Mouse (Mus musculus): Measurements from ENCODE around the gene Gm49721.
"Not testable (repeated sequence)": the region's sequence is repeated elsewhere in the genome, so short reads cannot be mapped to it uniquely, and the experiment has no call there.

Gm49721 gene

DNA sequence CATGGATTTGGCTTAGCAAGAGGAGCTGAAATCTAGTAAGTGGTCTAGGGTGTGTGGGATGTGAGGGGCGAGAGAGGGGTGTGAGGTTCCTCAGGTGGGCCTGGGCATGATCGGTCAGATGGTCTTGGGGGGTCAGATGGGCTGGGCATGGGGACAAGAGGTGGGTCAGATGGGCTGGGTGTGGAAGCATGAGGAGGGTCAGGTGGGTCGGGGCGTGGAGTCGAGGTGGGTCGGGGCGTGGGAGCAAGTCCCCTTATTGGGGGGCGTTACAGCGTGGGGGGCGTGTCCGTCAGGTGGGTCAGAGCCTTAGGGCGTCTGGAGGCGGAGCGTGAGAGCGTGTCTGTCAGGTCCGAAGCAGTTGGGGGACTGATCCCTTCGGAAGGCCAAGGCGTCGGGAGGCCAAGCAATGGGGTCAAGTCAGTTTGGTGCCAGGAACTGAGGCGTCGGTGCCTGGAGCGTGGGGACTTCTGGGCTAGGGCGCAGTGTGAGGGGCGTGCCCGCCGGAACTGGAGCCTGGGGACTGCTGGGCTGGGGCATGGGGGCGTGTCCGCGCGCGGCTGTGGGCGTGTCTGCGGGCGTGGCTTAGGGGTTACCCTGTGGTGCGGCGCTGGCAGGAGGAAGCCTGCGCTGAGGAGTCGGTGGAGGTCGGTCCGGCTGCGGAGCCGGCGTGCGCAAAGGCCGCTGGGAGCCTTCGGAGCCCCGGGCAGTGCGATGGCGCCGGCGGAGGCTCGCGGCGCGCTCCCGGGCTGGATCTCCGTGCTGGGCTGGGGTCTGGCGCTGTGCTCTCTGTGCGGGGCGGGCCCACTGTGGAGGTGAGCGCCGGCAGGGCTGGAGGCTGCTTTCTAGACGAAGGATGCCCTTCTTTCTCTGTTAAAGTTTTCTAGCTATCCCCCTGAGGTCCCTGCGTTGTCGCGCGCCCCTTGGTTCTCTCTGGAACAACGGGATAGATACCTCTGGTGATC lies at the start of gene Gm49721:
Gene Gm49721, plus strand, starts transcription at position 618 of the 962 bp plus-strand sequence.
- peak; percentile 84 for DNase-seq (ENCODE audit: low spot score in 2 of 2)

DNA sequence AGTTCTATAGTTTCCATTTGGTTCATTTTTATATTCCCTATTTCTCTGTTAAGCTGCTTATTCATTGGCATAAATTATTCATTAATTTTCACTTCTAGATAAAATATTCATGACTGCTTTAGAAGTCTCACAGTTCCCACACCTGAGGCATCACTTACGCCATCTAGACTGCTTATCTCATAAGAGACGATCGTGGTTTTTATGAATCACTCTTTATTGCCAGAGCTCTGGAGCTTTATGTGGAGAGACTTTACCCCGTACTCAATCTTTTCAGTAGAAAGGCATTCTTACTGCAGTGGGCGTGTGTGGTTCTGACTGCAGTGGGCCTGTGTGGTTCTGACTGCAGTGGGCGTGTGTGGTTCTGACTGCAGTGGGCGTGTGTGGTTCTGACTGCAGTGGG lies 47.1 kb upstream of the Gm49721 start:
- DNase-seq (ENCODE audit: low spot score in 2 of 2): not testable (repeated sequence)

DNA sequence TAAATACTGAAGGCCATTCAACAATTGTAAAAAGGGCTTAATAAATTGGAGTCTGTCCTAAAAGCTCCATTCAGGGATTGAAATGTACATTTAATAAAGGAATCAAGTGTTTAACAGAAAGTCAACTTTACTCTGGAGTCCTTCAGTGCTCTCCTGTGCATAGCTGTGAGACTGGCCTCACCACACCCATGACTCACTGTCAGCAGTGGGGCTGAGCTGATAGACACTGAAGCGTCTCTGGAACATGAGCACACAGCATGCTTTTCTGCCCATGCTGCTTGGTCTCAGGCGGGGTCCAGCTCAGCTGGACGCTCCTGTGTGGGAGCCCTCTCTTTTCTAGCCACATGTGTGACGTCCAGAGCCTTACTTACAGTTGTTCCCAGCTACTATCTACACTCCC lies 36.1 kb upstream of the Gm49721 start:
- not testable (repeated sequence) for DNase-seq (ENCODE audit: low spot score in 2 of 2)

DNA sequence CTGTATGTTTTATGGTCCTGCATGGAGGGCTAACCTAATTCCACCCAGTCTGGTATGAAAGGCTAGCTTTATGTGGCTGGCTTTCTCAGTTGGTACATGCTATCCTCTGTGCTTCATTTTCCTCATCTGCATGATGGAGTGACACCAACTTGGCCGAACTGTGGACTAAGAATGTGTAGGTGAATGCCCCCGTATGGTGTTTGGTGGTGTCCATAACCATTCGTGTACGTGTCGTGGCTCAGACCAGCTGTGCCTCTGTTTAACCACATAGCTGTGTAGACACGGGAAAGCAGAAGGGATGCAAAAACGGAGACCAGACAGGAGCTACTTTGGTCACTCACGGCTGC lies 31.1 kb upstream of the Gm49721 start:
- not testable (repeated sequence) for DNase-seq (ENCODE audit: low spot score in 2 of 2)

DNA sequence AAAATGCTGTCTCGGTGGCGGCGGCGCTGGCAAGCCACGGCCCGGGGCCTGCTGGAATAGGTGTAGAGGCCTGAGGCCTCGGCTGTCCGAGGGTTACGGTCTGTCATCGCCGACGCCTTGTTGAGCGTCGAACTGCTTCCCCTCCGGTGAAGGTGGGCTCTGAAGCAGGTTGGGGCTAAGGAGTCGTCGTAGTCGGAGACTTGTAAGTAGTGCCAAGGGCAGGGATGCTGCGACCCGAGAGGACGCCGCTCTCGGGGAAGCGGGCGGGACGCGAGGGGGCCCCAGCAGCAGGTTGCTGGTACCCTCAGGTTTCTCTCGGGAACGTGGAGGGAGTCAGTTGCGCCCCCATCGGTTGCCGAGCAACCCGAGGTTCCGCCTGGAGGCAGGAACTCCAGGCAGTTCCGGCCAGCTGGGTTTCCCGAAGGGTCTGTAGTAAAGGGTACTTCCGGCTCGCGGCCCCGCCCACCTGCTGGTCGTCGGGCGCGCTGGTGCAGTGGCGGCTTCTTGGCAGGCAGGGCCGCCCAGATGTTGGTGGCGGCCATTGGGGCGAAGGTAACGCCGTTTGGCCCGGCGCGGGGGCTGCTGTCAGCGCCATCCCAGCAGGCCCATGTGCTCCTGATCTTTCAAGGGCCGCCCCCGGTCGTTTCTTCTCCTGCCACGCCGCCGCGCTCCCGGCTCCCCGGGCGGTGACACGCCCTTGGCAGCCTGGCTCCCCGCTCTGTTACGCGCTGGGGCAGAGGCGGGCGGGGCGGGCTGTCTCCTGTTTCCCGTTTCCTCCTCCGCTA lies 30.5 kb upstream of the Gm49721 start, which contains the start of gene Rsph3b:
Gene Rsph3b, minus strand, starts transcription at position 699 of the 785 bp plus-strand sequence.
- peak; percentile 84 to 86 for DNase-seq (ENCODE audit: low spot score in 2 of 2)

DNA sequence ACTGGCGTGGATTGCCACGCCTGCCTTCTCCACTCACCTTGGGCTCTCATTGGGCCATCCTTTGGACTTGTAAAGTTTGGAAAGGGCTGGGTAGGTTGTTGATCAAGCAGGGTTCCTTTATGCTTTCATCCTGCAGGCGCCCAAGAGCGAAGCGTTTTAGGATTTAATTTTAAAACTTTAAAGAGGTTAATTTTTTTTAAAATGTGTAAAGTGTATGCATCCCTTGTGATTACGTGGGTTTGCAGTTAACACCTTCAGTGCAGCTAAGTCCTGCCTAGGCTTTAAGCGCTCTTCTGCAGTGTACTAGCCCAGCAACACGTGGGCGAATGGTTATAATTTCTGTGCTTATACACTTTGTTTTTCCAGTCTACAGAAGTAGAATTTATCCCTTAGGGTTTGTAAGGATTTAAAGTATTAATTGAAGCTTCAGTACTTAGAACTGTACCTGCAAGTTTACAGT lies 29.9 kb upstream of the Gm49721 start:
- not testable (repeated sequence) for DNase-seq (ENCODE audit: low spot score in 2 of 2)

DNA sequence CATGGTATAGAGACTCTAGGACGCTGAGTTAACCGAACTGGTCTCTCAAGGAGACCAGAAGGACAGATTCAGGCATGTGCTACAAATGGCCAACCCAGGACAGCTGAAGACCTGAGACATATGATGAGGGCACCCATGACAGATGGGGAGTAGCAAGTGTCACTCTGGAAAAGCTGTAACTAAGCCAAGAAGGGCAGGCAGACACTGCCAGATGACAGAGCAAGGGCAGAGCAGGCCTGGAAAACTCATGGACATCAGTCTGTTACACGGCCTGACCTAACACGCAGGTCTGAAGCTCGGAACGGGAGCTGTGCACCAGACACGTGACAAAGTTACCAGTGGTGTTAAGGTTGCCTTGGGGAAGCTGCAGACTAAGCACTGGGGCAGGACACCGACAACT lies 19.8 kb upstream of the Gm49721 start:
- DNase-seq (ENCODE audit: low spot score in 2 of 2): peak in 1 of 2 experiments; percentile 16

DNA sequence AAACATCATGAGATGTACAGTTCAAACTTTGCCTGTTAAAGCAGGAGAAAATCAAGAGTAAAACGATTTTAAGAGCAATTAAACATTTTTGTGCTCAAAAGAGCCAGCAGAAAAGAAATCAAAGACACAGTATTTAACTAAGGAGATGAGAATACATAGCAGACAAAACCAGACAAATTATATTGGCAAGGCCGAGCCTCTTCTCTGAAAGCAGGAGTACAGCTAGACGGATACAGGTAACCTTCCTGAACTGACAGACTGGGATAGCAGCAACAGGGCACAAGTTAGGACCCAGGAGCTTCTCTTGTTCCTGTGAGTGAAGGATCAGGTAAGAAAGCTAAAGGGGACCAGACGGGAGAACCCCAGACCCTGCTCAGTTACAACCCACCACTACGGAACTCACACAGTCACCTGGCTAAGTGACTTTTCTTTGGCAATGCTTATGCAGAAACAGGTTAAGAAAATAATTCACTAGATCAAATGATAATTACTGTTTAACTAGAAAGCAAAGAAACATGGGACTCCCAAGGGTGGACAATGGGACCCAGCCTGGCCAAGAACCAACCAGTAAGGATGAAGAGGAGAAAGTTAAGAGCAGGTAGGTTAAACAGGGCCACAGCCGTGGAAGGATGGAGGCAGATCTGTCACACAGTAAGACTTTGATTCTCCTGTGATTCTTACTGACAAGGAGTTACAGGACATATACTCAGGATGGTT lies 19.0 kb upstream of the Gm49721 start:
- DNase-seq (ENCODE audit: low spot score in 2 of 2): not testable (repeated sequence)

DNA sequence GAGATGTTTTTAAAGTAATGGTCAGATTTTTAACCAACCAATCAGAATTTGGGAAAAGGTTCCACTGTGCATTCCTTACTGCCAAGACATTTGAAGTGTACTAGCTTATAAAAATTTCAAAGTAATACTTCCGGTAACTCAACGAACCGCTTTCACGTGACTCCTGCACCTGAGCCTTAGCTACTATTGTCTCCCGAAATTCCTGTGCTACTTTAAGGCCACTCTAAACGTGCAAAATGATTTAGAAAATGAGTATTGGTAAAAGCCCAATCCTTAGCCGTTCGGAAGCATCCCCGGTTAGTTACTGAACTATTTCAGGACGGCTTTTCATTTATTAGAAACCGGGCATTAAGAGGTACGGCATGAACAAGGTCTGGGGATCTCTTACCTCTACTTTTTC lies 18.4 kb upstream of the Gm49721 start:
- not testable (repeated sequence) for DNase-seq (ENCODE audit: low spot score in 2 of 2)

DNA sequence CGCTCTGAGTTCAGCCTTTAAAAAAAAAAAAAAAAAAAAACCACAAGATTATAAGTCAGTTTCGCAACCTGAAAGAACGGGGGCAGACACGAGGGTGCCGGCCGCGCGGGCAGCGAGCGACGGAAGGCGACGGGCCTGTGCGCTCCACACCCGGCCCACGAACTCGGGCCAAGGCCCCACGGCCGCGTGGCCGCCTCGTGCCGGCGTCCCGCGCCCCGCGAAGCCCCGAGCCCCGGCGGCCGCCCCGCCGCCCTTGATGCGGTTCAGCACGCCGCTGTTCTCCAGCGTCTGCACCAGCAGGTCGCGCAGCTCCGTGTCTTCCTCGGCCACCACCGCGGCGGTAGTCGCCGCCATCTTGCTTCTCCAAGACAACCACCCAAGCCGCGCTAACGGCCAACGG lies 17.9 kb upstream of the Gm49721 start, which contains the start of gene Tagap1:
Gene Tagap1, minus strand, starts transcription at position 381 of the 400 bp plus-strand sequence.
- peak; percentile 53 for DNase-seq (ENCODE audit: low spot score in 2 of 2)

DNA sequence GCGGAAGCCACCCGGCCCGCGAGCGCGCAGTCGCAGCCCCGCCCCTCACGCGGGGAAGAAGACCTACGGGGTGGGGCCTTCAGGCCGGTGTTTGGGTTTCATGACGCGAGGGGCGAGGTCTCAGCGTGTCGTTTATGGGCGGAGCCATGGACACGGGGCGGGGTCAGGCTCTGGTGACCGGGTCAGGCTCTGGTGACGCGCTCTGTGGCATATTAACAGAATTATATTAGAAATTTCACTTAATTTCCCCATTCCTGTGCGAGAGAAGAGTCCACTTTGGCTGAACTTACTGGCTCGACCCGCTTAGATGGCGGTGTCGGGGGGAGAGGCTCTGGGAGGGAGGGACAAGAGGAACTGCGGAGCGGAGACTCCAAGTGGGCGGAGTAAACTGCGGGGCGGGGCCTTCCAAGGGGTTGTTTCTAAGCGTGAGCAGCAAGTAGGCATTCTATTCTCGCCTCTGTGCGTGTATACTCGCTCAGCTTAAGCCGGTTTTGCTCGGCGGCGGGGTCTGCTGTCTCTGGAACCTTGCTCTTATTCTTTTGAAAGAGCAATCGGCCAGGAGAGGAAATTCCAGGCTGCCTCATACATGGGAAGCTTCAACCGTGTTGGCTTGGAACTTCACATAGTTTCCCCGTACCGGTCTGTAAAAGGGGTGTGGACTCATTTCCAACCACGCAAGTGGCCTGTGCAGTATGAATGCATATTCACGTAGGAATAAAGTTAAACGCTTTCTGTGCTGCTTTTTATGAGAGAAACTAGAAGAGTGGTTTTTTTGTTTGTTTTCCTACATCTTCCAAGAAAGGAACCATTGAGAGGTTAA lies 17.3 kb upstream of the Gm49721 start:
- peak; percentile 44 to 69 for DNase-seq (ENCODE audit: low spot score in 2 of 2)

DNA sequence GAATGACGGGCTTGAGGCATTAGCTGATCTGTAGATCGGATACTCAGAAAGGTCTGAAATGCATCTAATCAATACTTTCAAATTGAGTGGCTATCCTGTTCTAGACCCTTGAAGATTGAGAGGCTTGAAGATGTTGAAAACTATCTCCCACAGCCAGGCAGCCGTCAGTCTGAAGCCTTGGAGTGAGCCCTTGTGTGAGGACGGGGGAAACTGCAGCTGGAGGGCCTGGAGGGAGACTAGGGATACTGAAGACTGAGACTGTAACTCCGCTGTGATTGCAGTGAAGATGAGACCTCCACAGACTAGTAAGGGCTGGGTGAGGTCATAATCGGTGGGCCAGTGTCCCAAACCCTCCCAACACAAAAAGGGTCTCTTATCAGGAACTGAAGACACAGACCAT lies 16.4 kb upstream of the Gm49721 start:
- DNase-seq (ENCODE audit: low spot score in 2 of 2): not testable (repeated sequence)

DNA sequence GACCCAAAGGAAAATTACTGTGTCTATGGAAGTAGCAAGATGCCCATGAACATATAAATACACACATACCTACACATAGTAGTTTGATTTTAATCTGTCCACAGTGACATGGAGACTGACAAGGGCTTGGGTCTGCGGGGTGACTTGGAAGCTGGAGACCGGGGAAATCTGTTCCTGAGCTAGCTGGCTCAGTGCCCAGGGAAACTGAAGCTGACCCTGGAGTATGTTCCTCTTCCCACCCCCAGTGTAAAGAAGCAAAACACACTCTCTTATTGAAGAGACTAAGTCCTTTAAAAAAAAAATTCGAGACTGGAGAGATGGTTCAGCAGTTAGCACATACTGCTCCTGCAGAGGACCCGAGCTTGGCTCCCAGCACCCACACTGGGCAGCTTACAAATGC lies 15.8 kb upstream of the Gm49721 start:
- not testable (repeated sequence) for DNase-seq (ENCODE audit: low spot score in 2 of 2)

DNA sequence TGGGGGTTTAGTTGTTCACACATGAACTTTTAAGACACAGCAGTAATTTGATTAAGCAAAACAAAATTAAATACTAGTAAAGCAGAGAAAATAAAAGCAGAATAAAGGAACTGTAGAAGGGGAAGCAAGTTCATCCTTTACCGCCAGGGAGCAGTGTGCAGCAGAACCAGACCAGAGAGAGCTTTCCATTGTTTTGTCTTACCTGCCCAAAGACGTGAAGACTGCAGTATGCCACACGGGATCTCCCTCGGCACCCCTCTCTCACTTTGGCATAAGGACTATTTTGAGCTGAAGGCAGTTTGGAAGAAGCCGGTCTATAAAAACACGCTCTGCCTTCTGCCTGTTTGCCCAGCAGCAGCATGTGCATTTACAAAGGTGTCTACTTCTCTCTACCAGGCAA lies 13.3 kb upstream of the Gm49721 start:
- not testable (repeated sequence) for DNase-seq (ENCODE audit: low spot score in 2 of 2)

DNA sequence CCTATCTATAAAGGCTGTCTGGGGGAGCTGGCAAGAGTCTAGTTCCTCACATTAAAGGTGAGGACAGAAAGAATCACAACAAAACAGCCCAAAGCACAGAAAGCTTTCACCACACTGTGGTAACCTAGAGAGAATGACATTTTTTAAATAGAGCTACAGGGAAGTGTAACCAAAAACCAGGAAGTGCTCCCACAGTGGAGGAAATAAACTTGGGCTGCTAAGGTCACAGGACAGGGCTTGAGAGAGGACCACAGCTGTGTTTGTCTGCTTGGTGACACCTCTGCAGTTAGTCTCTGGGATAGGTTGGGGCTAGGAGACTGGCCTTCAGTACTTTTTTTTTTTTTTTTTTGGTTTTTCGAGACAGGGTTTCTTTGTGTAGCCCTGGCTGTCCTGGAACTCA lies 11.0 kb upstream of the Gm49721 start:
- not testable (repeated sequence) for DNase-seq (ENCODE audit: low spot score in 2 of 2)

DNA sequence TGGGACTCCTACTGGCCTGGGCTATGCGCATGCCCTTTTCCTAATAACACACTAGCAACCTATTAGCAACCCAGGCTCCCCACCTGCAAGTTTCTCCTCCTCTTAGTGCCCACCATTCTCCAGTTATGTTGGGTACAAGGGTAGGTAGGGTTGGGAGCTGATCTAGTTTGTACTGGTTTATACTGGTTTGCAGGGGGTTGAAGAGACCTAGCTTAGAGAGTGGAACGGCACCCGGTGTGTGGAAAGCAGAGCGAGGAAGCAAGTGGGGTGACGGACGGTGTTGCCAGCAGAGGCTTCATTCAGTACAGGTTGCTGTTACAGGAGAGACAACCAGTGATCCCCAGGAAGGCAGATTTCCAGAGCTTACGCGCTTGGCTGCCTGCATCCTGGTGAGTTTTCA lies 8.4 kb upstream of the Gm49721 start, which contains the start of gene Rnaset2b:
Gene Rnaset2b, plus strand, starts transcription at position 301 of the 400 bp plus-strand sequence.
- DNase-seq (ENCODE audit: low spot score in 2 of 2): not testable (repeated sequence)

DNA sequence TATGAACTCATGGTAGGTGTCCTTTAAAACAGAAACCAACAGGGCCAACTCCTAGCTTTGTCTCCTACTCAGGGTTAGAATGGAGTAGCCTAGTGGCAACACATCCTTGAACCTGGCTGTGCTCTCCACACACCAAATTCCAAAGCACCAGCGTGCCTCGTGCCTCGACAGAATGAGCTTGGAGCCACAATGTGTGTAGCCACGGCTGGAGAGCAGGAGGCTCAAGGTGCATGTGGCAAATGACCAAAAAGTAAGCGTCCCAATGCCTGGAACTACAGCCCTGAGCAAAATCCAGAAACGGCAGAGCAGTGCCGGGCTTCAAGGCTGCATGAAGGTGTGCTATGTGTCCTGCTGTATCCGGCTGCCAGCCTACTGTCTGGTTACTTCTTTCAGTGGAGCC lies 7.5 kb upstream of the Gm49721 start:
- DNase-seq (ENCODE audit: low spot score in 2 of 2): not testable (repeated sequence)

DNA sequence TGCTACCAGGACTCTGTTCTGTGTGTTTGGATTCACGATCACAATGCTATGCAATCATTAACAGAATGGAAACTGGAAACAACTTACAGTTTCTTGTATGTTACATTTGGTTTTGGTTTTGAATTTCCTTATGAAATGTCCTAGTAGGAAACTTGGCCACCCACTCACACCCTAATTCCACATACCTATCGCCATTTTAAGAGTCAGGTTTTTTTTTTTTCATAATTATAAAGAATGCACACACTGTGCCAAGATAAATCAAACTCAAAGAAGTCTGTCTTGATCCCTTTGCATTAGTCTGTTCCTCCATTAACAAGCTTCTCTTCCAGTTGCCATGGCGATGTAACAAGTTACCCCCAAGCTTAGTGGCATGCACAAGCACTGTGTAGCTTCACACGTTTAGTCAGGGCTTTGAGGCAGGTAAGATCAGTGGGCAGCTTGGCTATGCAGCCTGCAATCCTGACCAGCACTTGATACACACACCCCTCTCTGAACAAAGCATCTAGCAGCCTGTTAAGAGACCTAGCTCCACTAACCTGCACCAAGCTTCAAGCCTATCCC lies 5.8 kb upstream of the Gm49721 start:
- DNase-seq (ENCODE audit: low spot score in 2 of 2): not testable (repeated sequence)

DNA sequence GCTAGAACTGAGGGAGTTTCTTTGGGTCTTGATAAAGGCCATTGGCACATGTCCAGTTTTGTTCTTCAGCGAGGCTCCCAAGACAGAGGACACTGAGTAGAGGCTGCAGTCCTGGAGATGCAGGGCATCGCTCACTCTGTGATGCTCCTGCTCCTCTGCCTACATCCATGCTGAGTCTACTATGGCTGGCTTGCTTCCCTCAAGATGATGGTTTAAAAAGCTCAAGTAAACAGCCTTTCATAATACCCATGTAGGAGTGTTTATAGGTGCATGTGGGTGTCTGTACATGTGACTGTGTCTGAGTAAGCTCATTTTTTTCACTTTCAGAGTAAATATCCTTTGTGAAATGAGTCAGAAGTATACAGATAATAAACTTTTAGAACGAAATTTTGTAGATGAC lies 3.7 kb upstream of the Gm49721 start:
- not testable (repeated sequence) for DNase-seq (ENCODE audit: low spot score in 2 of 2)

DNA sequence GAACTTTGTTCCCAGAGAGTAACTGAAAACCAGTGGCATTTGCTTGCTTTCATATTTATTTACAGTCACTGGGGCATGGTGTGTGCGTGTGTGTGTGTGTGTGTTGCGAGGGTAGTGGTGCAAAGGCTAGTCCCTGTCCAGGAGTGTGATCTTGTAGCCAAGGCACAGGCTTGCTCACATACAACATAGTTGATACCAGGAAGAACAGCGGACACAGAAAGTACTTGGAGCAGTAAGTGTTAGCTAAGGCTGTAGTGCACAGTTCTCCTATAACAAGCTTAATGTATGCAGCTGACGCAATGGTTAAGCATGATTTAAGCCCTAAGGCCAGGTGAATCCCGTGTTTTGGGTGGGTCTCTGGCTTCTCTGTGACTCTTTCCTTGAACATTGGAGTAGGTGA lies 676 bp downstream of the Gm49721 start:
- not testable (repeated sequence) for DNase-seq (ENCODE audit: low spot score in 2 of 2)
